Mouse (Mus musculus): Measurements from ENCODE around the gene H2al1g.

DNA sequence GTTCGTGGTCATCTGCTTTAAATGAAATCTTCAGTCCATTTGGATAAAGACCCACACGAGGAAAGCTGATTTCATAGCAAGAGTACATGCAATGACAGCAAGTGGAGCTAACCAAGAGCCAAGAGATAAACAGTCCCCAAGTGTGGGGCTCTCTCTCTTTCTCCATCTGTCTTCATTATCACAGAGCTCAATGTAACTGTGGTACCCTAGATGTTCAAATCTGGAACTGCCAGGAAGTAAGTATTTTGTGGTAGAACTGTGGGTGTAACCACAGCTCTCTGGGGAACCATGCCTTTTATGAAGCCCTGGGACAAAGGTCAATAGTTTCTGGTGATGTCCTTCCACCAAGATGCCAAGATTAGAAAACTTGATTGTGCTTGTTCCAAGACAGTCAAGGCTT is 37.3 kb upstream of the H2al1g start:
- TF ChIP-seq CTCF (IDR thresholded peaks at IDR 0.05) (no peak), EP300 (IDR thresholded peaks at IDR 0.05) (no peak)
